Mouse (Mus musculus) megakaryocyte progenitor cell, adult 5-6 weeks (primary cell): ENCODE results near the gene Mlph. TPM values are rescaled to one million over a fixed set of nuclear protein-coding genes. Genes with fewer than 3 reads are reported as not detected.

ENCODE experiments used
- ATAC-seq: replicated peaks from 2 replicates; pipeline ENCODE4 v1.8.0; 2016; ENCODE audit warnings: mild to moderate bottlenecking, moderate TSS enrichment, inconsistent platforms; ENCODE audit not compliant: poor library complexity
- total RNA-seq, 2 experiments: library from RNA; stranded (forward) in 1 of 2; stranded (reverse) in 1 of 2; fragments of 157-497, 149-512 nt in 1 of 2; fragments of 200-1000 nt in 1 of 2; gene quantifications; 2 replicates each; pipeline versions ENCODE4 v1.2.3 to v1.2.4; 2015 to 2017

Gene Mlph
- total RNA-seq (2015) (0.07 and 1.0 TPM in 2 replicates), total RNA-seq (2017) (0.27 and 0.42 TPM in 2 replicates)

DNA sequence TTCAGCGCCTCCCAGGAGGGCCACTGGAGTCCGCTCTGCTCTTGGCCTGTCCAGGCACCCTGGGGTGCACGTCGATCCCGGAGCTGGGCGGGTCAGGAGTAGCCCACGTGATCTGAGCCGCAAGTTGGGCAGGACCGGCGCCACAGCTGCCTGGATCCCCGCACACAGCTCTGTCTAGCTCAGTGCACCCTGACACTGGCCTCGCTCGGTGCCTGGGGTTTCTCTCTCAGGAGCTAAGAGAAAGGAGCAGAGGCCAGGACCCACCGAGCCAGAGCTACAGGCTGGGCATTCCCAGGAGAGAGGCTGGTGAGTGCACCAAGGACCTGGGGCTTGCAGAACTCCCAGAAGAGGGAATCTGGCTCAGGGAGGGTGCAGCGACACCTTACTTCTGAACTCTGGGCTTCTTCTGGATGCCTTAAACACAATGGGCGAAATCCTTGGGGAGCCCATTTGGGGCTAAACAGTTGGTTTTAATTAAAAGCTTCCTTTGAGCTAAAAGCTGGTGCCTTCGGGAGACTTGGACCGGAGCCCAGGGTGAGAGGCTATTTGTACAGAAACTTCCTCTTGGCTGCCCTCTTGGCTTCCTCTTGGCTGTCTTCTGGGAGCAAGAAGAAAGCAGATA is at the start of gene Mlph:
Gene Mlph, plus strand, starts transcription at position 138 of the 622 bp plus-strand sequence.
- ATAC-seq: peak; percentile 73

DNA sequence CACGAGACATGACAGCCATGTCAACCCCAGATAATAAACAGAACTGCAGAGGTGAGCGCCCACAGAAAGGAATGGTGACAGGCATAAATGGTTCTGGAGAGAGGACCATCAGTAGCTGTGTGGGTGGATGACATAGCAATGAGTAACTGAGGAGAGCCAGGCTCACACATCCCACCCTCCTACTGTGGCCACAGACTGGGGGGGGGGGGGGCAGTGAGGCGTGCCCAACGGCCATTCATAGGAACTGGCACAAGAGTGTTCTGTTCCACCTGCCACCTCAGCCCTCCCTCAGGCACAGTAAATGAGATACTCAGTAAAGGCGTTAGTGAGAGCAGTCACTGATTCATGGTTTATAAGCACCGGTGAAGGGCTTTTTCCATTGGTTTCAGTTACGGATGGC is 48.2 kb upstream of the Mlph start:
- no peak for ATAC-seq

DNA sequence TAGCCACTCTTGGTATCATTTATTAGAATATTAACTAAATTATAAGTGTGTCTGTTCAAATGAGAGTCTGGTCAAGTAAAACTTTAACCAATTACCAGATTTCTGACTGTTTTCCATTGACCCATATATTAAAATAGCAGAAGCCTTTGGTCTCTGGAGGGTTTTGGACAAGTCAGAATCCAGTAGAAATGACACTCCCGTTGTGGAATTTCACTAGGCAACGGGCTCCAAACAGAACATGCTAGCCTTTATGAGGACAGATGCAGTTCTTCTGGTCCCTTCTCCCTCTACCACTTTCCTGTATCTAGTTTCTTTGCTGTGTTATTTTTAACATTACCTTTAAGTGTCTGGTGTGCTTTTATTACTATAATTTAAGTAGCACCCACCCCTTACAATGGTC is 44.3 kb upstream of the Mlph start:
- ATAC-seq: no peak

DNA sequence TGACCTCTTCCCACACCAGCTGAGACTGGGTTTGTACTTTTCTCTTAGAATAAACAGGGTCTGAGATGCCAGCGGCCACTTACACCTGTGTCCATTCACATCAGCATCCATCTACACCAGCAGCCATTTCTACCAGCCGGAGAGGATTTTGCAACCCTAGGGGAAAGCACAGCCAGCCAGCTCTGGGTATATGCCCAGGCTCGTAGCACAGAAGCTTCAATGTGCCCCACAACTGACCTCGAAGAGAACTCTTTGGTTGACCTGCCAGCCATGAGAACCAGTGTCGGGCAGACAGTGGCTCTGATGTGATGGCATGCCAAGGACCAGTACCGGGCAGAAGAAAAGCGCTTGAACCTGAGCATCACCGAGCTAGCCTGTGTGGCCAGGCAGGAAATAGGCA is 39.5 kb upstream of the Mlph start:
- ATAC-seq: no peak

DNA sequence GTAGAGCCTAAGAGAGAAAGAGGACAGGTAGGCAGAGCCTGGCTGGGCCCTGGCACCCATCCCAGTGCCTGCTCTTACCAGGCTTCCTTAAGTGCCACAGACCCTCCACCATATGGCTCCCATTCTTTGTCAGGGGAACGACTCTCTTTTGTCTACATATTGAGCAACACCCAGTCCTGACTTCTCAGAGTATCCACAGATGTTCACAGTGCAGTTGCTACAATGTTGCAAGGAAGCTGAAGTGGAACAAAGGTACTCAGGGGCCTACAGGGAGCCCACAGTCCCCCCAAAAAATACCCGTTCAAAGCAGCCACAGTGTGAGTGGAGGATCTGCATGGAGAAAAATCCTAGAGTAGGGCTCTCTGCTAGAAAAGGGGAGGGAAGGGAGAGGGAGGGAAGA is 38.9 kb upstream of the Mlph start:
- ATAC-seq: no peak

DNA sequence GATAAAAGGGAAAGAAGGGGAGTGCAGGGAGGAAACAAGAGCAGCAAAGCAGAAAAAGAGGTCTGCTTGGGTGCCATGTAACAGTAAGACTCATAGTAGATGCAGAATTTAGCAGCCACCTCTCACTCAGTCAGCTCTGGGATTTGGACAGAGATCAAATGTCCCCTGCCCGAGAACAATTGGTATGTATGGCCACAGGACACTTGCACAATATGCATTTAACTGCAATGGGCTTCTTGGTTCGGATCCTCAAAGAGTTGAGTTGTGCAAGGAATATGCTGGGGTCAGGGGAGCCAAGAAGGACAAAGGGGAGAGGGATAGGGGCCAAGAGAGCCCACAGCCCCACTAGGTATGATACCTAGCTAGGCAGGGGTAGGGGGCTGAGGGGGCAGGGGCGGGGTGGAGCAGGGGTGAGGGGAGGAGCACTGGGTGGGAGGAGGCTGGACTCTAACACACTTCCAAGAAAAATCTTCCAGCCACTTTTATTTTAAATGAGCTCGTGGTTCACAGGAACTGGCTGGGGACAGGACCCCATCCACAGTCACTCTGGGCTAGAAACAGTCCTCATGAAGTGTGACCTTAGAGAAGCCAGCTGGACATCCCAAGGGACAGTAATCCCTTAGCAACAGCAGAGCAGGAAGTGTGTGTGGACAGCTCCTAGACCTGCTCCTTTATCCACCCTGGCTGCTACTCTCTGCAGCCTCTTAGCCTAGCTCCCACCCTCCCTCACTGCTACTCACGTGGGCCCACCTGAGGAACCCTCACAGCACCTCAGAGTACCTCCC is 38.2 kb upstream of the Mlph start:
- no peak for ATAC-seq

DNA sequence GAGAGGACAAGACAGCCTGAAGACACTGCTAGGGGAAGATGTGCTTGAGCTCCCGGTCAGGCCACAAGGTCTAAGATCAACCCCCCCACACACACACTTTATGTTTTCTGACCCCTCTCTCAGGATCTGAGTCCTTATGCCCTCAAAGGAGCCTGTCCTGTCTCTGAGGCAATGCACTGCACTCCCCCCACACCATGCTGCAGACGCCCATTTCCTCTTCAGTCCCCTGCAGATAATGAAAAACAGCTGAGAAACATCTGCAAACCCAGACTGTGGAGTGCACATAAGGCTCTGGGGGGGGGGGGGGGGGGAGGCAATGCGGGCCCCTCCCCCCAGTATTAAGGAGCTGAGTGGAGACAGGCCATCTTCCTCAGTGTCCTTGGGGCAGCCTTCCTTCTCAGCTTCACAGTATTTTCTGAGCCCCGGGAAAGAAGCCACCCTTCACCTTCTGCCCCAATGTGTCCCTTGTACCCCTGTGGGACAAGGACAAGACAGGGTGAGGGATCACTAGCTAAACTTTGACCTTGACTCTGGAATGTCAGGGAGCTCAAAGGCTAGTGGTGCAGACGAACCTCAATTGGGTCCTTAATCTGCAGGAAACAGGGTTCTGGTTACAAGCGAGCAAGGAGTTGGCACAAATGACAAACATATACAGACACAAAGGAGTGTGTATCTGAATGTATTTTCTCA is 29.0 kb upstream of the Mlph start:
- no peak for ATAC-seq

DNA sequence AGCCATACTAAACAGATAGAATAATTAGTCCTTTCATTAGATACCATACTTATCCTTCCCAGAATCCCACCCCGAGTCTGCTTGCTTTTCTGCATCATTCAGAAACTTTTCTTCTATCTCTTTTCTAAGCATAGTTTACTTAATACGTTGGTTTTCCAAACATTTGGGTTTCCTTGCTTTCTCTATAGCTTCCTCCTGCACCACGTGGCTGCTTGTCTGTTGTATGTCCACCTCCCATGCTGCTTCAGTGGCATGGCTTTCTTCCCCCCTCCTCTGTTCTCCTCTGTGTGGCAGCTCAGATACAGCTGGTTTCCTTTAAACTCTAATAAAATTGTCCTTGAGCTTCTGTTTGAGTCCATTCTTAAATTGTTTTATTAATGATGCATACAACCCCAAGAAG is 20.4 kb upstream of the Mlph start:
- no peak for ATAC-seq

DNA sequence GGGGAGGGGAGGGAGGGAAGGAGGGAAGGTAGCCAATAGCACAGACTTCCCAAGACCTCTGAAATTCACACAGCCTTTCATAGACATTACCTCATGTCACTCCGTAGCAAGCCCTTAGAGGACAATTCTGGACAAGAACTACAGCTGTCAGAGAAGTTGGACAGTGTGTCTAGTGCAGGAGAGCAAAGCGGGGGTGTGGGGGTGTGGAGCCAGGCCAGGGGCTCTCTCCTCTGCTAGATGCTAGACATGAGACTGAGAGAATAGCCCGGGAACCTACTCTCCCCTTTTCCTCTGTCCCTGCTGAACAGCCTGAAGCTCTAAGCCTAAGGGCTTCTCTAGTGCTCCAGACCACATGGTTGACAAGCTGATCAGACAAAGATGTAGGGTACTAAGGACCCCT is 19.9 kb upstream of the Mlph start:
- ATAC-seq: no peak

DNA sequence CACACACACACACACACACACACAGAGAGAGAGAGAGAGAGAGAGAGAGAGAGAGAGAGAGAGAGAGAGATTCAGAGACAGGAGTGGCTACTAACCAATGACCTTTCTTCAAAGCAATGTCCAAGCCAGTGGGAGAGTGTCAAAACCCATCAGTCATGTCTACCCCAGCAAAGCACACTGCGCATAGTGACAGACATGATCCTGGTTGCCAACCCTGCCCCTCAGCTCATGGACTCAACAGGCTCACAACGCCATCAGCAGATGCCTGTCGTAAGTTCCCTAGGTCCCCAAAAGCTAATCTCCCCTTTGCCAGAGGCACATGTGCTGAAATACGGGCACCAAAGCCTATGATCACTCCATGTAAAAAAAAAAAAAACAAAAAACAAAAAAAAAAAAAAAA is 18.6 kb upstream of the Mlph start:
- no peak for ATAC-seq

DNA sequence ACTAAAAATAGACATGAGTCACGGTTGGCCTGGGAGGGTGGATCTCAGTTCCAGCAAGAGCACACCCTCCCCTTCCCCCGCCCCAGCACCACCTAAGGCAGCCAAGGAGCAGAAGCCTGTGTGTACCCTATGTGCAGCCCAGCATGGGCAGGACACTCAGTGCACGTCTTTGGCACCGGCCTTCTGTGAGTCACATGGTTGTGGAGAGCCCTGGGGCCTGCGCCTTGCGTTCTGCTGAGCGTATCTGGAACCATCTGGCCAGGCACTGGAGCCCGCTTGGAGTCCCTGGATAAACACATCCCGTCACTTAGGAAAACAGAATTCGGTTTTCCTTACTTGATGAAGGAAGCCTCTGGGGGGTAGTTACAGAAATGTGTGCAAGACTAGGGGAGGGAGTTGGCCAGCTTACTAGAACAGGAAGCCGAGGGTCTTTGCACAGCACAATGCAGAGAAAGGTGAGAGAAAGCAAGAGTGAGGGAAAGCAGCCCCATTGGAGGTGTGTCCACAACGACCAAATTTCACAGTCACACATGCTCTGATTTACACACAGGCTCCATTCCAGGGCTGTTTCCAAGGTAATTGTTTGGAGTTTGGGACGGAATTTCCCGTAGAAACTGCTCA is 18.0 kb upstream of the Mlph start:
- no peak for ATAC-seq

DNA sequence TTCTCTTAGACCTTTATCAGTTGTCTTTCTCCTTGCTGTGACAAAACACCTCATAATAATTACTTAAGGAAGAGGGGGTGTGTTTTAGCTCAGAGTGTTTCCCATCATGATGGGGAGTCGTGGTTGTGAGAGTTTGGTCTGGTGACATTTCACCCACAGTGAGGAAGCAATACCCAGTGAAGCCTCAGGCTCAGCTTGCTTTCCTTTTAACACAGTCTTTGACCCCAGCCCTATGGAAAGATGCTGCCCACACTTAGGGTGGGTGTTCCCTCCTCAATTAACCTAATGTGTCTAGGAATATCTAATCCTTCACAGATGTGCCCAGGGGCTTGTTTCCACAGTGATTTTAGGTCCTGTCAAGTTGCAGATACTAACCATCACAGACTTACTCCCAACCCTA is 16.9 kb upstream of the Mlph start:
- ATAC-seq: no peak

DNA sequence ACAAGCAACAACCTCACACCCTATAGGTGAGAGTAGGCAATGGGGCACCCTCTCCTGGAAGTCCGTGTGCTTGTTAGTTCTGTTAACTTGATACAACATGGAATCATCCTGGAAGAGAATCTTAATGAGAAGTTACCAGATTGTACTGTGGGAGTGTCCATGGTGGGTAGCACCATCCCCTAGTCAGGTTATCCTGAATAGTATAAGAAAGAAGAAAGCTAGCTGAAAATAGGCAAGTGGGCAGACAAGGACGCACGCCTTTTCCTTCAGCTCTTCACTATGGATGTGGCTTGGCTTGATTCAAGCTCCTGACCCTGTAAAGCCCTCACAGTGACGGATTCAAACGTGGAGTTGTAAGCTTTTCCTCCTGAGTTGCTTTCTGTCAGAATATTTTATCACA is 15.1 kb upstream of the Mlph start:
- ATAC-seq: no peak

DNA sequence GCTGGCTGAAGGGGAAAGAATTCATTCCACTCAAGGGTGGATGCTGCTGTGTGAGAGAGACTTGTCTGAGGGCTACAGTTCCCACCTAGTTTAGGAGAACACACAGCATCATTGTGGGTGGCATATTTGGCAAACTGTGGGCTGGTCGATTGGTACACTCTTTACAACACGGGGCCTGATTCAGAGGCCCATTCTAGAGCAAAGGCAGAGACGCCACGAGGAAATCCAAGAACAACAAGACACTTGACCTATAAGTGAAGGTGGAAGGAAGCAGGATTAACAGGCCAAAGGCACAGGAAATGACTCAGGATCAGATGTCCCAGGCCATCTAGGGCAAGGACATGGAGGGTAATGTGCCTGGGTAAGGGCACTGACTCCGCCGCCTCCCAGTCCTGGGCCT is 14.5 kb upstream of the Mlph start:
- no peak for ATAC-seq

DNA sequence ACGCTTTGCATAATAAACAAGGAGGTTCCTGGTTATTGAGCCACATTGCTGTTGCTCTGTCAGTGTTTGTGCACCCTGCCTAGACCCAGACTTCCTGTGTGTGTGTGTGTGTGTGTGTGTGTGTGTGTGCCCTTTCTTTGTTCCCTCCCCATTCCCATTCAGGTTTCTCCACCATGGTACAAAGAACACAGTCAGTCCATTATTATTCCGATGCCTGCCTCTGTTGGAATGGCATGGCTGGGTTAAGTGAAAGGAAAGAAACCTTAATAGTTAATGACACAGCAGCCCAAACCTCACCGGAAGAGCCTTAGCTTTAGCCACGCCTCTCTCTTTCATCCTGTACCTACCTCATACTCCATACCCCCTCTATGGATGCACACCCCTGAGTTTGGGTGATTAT is 13.6 kb upstream of the Mlph start:
- ATAC-seq: no peak

DNA sequence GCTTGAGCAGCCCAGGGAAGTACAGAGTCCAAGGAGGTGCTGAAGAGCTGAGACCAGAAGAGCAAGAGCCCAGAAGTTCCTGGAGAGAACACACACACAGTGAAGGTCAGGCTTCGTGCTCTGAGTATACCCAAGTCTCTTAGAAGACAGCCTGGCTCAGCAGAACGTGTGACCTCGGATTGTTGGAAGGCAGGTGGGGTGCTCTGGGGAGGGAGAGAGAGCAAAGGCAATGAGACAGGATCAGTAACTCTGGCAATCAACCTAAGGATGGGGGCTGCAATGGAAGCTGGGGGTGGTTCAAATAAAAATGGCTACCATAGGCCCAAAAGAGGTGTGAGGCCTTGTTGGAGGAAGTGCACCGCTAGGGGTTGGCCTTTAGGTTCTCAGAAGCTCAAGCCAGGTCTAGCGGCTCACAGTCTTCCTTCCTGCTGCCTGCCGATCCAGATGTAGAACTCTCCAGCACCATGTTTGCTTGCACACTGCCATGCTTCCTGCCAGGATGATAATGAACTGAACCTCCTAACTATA is 13.1 kb upstream of the Mlph start:
- no peak for ATAC-seq

DNA sequence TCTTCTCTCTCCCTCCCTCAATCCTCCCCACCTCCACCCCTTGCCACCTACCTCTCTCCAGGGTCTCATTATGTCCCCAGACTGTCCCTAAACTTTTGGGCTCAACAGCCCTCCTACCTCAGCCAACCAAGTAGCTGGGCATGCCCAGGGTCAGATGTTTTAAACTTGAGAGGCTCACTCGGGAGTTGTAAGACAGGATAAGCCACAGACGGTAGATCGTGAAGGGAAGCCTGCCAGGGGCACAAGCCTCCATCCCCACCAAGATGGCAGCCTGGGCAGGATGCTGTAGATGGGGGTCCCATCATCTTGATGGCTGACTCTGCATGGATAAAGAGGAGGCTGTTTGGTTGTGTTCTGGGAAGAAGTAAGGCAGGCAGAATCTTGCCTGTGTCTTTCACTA is 12.1 kb upstream of the Mlph start:
- no peak for ATAC-seq

DNA sequence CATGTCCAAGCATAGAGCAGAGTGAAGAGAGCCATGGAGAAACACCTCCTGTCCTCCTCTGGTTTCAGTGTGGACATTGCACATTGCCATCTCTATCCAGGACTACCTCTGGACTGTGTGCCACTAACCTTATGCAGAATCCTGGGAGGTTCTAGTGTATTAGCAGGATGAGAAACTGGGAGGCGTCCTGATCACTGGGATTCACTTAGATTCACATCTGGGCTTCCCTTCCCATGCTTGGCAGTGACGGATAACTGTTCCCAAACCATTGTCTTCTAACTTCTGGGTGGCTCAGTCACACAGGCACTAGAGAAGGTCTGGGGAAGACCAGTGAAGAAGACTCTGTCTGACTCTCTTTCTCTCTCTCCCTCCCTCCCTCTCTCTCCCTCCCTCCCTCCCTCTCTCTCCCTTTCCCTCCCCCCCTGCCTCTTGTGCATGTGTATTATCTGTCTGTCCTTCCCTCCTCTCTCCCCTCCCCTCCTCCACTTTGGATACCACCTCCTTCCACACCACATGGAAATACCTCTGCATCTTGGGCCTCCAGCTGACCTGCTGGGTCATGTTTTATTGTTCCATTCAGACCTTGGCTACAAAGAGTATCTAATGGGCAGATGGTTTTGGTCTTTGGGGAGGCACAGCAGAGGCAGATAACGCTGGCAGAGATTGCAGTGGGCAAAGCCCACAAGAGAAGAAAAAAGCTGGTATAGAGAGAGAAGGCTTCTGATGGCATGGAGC is 11.5 kb upstream of the Mlph start:
- ATAC-seq: no peak

DNA sequence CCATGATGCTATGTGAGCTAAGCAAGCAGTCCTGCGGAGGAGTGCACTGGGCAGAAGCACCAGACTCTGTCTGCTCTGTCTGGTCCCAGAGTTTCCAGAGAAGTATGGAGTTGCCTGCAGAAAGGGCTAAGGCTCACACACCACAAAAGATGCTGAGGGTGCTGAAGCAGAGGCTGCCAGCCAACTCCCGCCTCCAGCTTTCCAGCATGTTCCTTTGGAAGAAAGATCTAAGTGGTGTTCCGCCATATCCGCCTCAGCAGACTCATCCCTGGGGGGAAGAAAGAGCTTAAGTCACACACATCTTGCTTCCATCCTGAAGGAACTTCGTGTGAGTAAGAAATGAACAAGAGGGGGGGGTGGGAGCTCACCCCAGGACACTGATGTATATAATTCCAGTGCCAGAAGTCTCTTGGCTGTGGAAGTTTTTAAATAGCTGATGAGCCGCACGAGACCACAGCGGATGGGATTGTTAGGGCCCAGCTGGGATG is 10.9 kb upstream of the Mlph start:
- ATAC-seq: no peak

DNA sequence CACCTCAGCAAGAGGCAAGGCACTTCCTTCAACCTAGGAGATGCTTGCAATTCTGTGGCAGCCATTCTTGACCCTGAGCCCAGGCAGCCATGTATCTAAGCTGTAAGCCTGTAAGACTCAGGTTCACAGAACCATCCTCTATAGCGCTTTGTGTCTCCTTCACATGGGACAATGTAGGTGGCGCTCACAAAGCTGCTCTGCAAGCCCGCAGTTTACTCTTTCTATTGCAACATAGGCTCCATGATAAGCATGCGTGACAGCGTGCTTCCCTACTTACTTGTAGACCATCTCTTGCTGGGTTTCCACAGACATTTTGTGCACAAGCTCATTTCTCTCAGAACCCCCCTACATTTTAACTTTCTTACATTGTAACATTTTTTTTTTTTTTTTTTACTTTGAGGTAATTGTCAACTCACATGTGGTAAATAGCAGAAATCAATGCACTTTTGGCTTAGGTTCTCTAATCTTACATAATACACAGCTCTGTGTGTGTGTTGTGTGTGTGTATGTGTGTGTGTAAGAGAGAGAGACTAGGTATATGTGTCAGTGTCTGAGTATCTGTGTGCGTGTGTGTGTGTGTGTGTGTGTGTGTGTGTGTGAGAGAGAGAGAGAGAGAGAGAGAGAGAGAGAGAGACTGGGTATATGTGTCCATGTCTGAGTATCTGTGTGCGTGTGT is 10.0 kb upstream of the Mlph start:
- ATAC-seq: no peak
